13 mouse cellular contexts compared by ENCODE assay signal in the genomic region with DNA sequence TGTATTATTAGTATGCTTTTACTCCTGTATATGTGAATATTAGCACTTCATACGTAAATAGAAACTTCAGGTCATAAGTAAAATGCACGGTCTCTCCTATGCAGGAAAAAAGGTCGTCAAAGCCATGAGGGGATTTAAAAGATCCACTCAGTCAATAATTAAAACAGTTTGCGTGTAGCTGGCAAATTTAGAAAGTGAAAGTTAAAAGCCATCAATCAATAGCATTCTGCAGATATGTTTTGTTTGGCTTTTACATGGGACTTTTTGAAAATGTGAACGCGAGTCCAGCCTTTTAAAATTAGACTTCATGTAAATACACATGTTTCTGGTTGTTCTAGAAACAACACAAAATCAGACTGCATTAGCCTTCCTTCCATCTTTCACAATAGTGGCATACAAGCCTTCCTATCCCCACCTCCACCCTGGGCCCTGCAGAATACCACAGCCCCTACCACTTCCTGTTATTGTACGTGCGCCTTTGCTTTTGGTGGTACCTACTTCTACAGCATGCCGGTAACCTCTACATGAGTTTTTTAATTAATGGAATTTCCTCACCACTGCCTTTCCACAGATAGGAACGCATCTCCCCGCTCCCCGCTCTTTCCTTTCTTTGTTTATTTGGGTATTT. TPM values are rescaled to one million over a fixed set of nuclear protein-coding genes. Genes with fewer than 3 reads are reported as not detected.
A peak's percentile ranks its signal among the peaks of the same experiment; 100 is the strongest.
DNase-seq lines count a peak whose midpoint lies in the region; ATAC-seq and TF ChIP-seq lines count a peak whose summit lies in the region.
"Had no signal": no experiment of that assay in that cellular context is flagged by ENCODE, and none has a peak within 500 bp of the region (broad histone marks: within the 10 kb centered on the region; RNA-seq: fewer than 3 reads in every experiment).

No protein-coding gene starts in this region.

- H3K27me3 ChIP-seq in limb, embryonic 14.5 days (ENCODE audit: control insufficient read depth, insufficient read depth, low read length): no peaks in the 10 kb centered on the region
- no peaks in the 10 kb centered on the region for H3K27me3 ChIP-seq in limb, embryonic 10.5 days (ENCODE audit: low read depth, poor library complexity, severe bottlenecking)
- H3K27me3 ChIP-seq: limb, embryonic 15.5 days; neural tube, embryonic 13.5 days had no signal

- H3K27ac ChIP-seq in limb, embryonic 14.5 days (replicated peaks; ENCODE audit: low read depth, low read length): 0 out of 2 replicates have a peak overlapping the region, but pooled peaks have one; percentile 13
- no peak overlapping the region for H3K27ac ChIP-seq in limb, embryonic 10.5 days
- H3K27ac ChIP-seq: forebrain, embryonic 10.5 days; limb, embryonic 15.5 days; neural tube, embryonic 13.5 days had no signal

- no peak overlapping the region for H3K9ac ChIP-seq in limb, embryonic 14.5 days (ENCODE audit: low read depth, low read length, severe bottlenecking)
- H3K9ac ChIP-seq: limb, embryonic 15.5 days; neural tube, embryonic 13.5 days had no signal

- H3K4me2 ChIP-seq in limb, embryonic 14.5 days (replicated peaks; ENCODE audit: low read depth, low read length, severe bottlenecking): no peak overlapping the region
- H3K4me2 ChIP-seq: limb, embryonic 15.5 days; neural tube, embryonic 13.5 days had no signal

- H3K9me3 ChIP-seq in limb, embryonic 14.5 days (ENCODE audit: control insufficient read depth, low read length): no peaks in the 10 kb centered on the region
- no peaks in the 10 kb centered on the region for H3K9me3 ChIP-seq in limb, embryonic 10.5 days (replicated peaks)
- H3K9me3 ChIP-seq: forebrain, embryonic 10.5 days; limb, embryonic 15.5 days; neural tube, embryonic 13.5 days had no signal

- no peak for ATAC-seq in limb, embryonic 14.5 days (ENCODE audit: low FRiP score, low read depth)
- no peak for ATAC-seq in erythroblast, adult 5-6 weeks (replicated peaks; ENCODE audit: low FRiP score, poor library complexity, severe bottlenecking)

- WGBS in limb, embryonic 14.5 days: 82% methylated on average over 12 of the region's 12 CpGs
- WGBS in limb, embryonic 10.5 days: 90% methylated on average over 12 of the region's 12 CpGs

- no peak overlapping the region for H3K4me3 ChIP-seq in limb, embryonic 14.5 days (replicated peaks; ENCODE audit: low read length)
- H3K4me3 ChIP-seq in limb, embryonic 10.5 days: no peak overlapping the region
- H3K4me3 ChIP-seq: forebrain, embryonic 10.5 days; limb, embryonic 15.5 days; neural tube, embryonic 13.5 days had no signal

- H3K36me3 ChIP-seq in limb, embryonic 14.5 days (ENCODE audit: control insufficient read depth, insufficient read depth, low read length): no peaks in the 10 kb centered on the region
- no peaks in the 10 kb centered on the region for H3K36me3 ChIP-seq in limb, embryonic 10.5 days
- H3K36me3 ChIP-seq: forebrain, embryonic 10.5 days; limb, embryonic 15.5 days; neural tube, embryonic 13.5 days had no signal

- no peak for TF ChIP-seq POLR2A in limb, embryonic 14.5 days (IDR thresholded peaks at IDR 0.05; ENCODE audit: borderline replicate concordance, extremely low read depth, insufficient read depth, insufficient read length)

- no peaks in the 10 kb centered on the region for H3K4me1 ChIP-seq in limb, embryonic 14.5 days (ENCODE audit: control insufficient read depth, insufficient read depth, low read length)
- no peaks in the 10 kb centered on the region for H3K4me1 ChIP-seq in limb, embryonic 10.5 days
- H3K4me1 ChIP-seq: forebrain, embryonic 10.5 days; limb, embryonic 15.5 days; neural tube, embryonic 13.5 days had no signal

- no peak for DNase-seq in limb, embryonic 14.5 days (ENCODE audit: low spot score)
- DNase-seq in limb, embryonic 10.5 days (ENCODE audit: low spot score): no peak
- peak; percentile 30 to 38 for DNase-seq in lung, adult 18-20 months
- peak; percentile 86 to 89 for DNase-seq in natural killer cell, adult 2 months (ENCODE audit: low spot score in 2 of 2)
- DNase-seq in ovary, postnatal 10 days (ENCODE audit: low spot score): no peak
- DNase-seq in embryo, embryonic 9.5 days (ENCODE audit: extremely low spot score): no peak
- DNase-seq in kidney, adult 8-10 months: no peak
- DNase-seq: adrenal gland, postnatal 14 days; cerebellum, adult 9-11 months had no signal

RNA-seq across cellular contexts. Expression of gene Dyrk2, which starts 12.4 kb away (rescaled TPM):
- polyA plus RNA-seq in limb, embryonic 14.5 days (2012; rRNA removed): 19.4 and 20.9 TPM in 2 replicates
- 13.3 and 15.4 TPM in 2 replicates for polyA plus RNA-seq in limb, embryonic 14.5 days (2014; fragmentation: Nextera tagmentation; extraction: Ambion mirVana)
- 6.3 and 7.2 TPM in 2 replicates for polyA plus RNA-seq in limb, embryonic 10.5 days (2016; fragmentation: Nextera tagmentation; extraction: Ambion mirVana)
- total RNA-seq in erythroblast, adult 5-6 weeks (2015; ENCODE audit: low replicate concordance): 4.8 and 6.7 TPM in 2 replicates
- total RNA-seq in erythroblast, adult 5-6 weeks (2017; ENCODE audit: low replicate concordance): 2.6 and 8.9 TPM in 2 replicates

Comparison
In these comparisons a context has a peak if more than half of its experiments do, and no peak if none do; other contexts are left out.
1. DNase-seq: peak in lung, adult 18-20 months (2 of 2) and natural killer cell, adult 2 months (2 of 2); none in limb, embryonic 14.5 days (single experiment), limb, embryonic 10.5 days (single experiment), ovary, postnatal 10 days (single experiment), embryo, embryonic 9.5 days (single experiment) and kidney, adult 8-10 months (0 of 2).